Mouse (Mus musculus): ENCODE results near the gene Tmem120a. TPM values are rescaled to one million over a fixed set of nuclear protein-coding genes. Genes with fewer than 3 reads are reported as not detected.

The Tmem120a gene
- 72.4 TPM for polyA plus RNA-seq (2017; shearing (Covaris generic))

DNA sequence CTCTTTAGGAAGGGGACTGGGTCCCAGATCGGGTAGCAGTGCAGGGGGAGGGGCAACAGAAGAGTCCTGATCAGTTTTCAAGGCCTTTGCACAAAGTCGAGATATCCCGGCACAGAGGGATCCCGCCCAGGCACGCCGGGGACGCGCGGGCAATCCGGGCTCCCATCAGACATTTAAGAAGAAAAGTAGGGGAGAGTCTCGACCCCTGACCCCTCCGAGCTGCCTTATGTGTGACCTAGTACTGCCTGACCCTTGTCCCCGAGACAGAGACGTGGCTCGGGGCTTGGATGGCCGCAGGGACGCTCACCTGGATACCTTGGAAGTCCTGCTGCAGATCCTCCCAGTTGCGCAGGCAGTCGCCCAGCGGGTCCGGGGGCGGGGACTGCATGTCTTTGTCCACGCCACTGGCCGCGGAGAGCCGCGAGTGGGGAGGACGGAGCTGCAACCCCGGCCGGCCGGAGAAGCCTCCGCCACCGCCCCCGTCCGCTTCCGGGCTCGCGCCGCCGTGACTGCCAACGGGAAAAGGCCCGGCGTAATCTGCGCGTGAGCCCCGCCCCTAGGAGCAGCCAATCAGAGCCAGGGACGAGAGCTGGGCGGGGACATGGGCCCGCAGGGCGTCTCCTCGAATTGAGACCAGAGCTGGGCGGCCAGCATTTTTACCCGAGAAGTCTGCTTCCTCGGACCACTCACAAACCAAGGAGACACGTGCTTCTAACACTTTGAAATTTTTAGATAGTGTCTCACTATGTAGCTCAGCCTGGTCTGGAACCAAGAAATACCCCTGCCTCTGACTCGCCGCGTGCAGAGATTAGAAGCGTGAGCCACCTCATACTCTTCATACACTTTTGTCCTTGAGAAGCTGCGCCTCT, at the start of gene Tmem120a:
Tmem120a (minus strand) TSS at position 708 of the 869 bp plus-strand sequence.

DNA sequence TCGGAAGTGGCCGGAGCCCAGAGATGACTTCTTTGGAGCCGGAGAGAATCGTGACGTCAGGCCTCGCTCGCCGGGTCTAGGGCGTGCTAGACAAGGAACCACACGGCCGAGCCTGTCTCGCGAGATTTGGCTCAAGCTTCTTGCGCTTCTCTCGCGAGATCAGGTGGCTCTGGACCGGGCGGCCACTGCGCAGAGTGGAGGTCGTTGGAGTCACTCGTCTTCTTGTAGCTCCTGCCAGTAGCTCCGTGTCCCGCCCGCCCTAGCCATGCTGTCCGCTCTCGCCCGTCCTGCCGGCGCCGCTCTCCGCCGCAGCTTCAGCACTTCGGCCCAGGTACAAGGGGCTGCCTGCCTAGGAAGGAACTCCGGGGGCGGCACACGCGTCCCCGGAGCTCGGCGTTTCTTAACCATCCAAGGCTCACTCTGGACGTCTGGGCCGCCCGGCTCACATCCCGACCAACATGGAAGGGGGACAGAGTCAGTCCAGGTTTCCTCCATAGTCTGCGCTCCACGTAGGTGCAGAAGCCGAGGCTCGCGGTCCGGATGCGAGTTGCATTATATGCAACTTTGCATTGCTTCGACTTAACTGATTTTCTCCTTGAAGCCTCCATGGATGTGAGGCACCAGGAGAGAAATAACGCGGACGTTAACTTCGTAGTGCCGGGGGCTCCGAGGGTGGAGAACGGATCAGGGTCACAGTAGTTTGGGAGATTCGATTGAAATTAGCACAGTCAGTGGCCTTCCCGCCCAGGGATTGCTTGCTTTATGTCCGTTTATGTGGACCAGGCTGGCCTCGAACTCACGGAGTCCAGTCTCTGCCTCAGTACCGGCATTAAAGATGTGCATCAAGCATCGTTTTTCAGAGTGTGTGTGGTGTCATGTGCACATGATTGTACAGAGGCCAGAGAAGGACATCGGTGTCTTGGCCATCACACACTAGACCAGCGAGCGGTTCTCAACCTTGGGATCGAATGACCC, 34.5 kb upstream of the Tmem120a start, which contains the start of gene Mdh2:
Mdh2 (plus strand) TSS at position 10 of the 975 bp plus-strand sequence.

GRCm38 (mm10) chr5:135777796-135778470, 33.7 kb upstream of the Tmem120a start, which contains the start of gene Styxl1:
Gene Styxl1 (minus strand): TSS chr5:135778385.

Other genes with a start within 250 kb of the Tmem120a start
- 11.0 TPM for gene Hip1, start 199.3 kb downstream of the Tmem120a start, polyA plus RNA-seq (2017; shearing (Covaris generic))
- gene Ccl26, start 180.9 kb downstream of the Tmem120a start, polyA plus RNA-seq (2017; shearing (Covaris generic)), result not detected
- 0.72 TPM for gene Ccl24, start 171.4 kb downstream of the Tmem120a start, polyA plus RNA-seq (2017; shearing (Covaris generic))
- 43.4 TPM for gene Rhbdd2, start 111.8 kb downstream of the Tmem120a start, polyA plus RNA-seq (2017; shearing (Covaris generic))
- 93.5 TPM for gene Por, start 74.4 kb downstream of the Tmem120a start, polyA plus RNA-seq (2017; shearing (Covaris generic))
- gene Styxl1, start 33.9 kb upstream of the Tmem120a start, polyA plus RNA-seq (2017; shearing (Covaris generic)), result 1.0 TPM
- gene Mdh2, start 34.0 kb upstream of the Tmem120a start, polyA plus RNA-seq (2017; shearing (Covaris generic)), result 565 TPM
- not detected for gene Srrm3, start 62.4 kb upstream of the Tmem120a start, polyA plus RNA-seq (2017; shearing (Covaris generic))
- 1.6 TPM for gene Hspb1, start 143.5 kb upstream of the Tmem120a start, polyA plus RNA-seq (2017; shearing (Covaris generic))
- gene Ywhag, start 190.2 kb upstream of the Tmem120a start, polyA plus RNA-seq (2017; shearing (Covaris generic)), result 65.2 TPM
- 1.1 TPM for gene Ssc4d, start 230.1 kb upstream of the Tmem120a start, polyA plus RNA-seq (2017; shearing (Covaris generic))
- gene Zp3, start 235.7 kb upstream of the Tmem120a start, polyA plus RNA-seq (2017; shearing (Covaris generic)), result not detected

Data from inflammation-experienced regulatory T-cells, adult 16 weeks (primary cell).